Mouse (Mus musculus) CH12.LX (cell line): ENCODE measurements at regions not wholly inside any gene's neighbourhood (a gene's known extent, or its start where the extent isn't known, plus 50 kb on each side); places are given as distances from the start of the nearest gene placed in this dataset.

Experiments
- DNase-seq: peaks from one replicate; pipeline ENCODE4 v3.0.0-alpha.2; 2013; ENCODE audit errors: extremely low read depth
- H3K27ac ChIP-seq: 2 replicates; pipeline ENCODE4 v1.5.1; 2012; ENCODE audit warnings: low read depth, mild to moderate bottlenecking, control low read depth, moderate library complexity; ENCODE audit not compliant: insufficient read depth
- H3K27me3 ChIP-seq: replicated peaks from 2 replicates; pipeline ENCODE3; 2012; ENCODE audit warnings: inconsistent platforms
- H3K36me3 ChIP-seq, 2 experiments: replicated peaks in 1 of 2; 2 replicates each; pipeline versions ENCODE3 to v1.6.1; 2012; ENCODE audit warnings: inconsistent platforms in 1 of 2, low read length in 1 of 2, mild to moderate bottlenecking in 1 of 2, mixed read lengths in 1 of 2, moderate library complexity in 1 of 2; ENCODE audit not compliant: control insufficient read depth in 1 of 2, insufficient read depth in 1 of 2
- H3K4me1 ChIP-seq, 2 experiments: 2 replicates each; pipeline ENCODE4 v1.6.1; 2012; ENCODE audit warnings: inconsistent platforms in 1 of 2, moderate library complexity in 1 of 2; ENCODE audit not compliant: insufficient read depth in 2 of 2, control insufficient read depth in 1 of 2
- H3K4me2 ChIP-seq: 2 replicates; pipeline ENCODE4 v1.6.1; 2012; ENCODE audit warnings: low read depth, mild to moderate bottlenecking, control low read depth; ENCODE audit not compliant: poor library complexity, insufficient read depth, severe bottlenecking
- H3K4me3 ChIP-seq, 3 experiments: fragments of 150-350 bp in 1 of 3; sonication (generic) in 1 of 3; replicated peaks in 1 of 3; 2 replicates each; pipeline versions ENCODE3 to v1.5.1; 2011 to 2012; ENCODE audit warnings: low read depth in 2 of 3, low read length in 2 of 3, mild to moderate bottlenecking in 2 of 3, moderate library complexity in 2 of 3, control low read depth in 1 of 3, improper control_type of control experiment in 1 of 3, inconsistent platforms in 1 of 3, mixed read lengths in 1 of 3; ENCODE audit not compliant: poor library complexity in 1 of 3
- H3K79me2 ChIP-seq: replicated peaks from 2 replicates; pipeline ENCODE4 v1.6.1; 2012; ENCODE audit warnings: mild to moderate bottlenecking, moderate library complexity; ENCODE audit not compliant: control insufficient read depth, poor library complexity, insufficient read depth, severe bottlenecking; ENCODE audit errors: extremely low read depth
- H3K9ac ChIP-seq: 2 replicates; pipeline ENCODE4 v1.6.1; 2012; ENCODE audit warnings: low read depth, mild to moderate bottlenecking, control low read depth, moderate library complexity; ENCODE audit not compliant: insufficient read depth
- H3K9me3 ChIP-seq: replicated peaks from 2 replicates; pipeline ENCODE3; 2012; ENCODE audit warnings: low read length, inconsistent platforms, mixed read lengths
- CHD1 ChIP-seq: IDR thresholded peaks from 2 replicates; pipeline ENCODE4 v1.6.1; 2012; ENCODE audit warnings: low read depth, low read length, improper control_type of control experiment, inconsistent platforms
- CHD2 ChIP-seq: IDR thresholded peaks from 2 replicates; pipeline ENCODE4 v1.6.1; 2011; ENCODE audit warnings: low read length, improper control_type of control experiment
- CTCF ChIP-seq, 2 experiments: IDR thresholded peaks in 1 of 2; conservative IDR thresholded peaks in 1 of 2; 2 replicates each; pipeline ENCODE4 v1.5.1; 2011 to 2012; ENCODE audit warnings: low read depth in 2 of 2, low read length in 2 of 2, improper control_type of control experiment in 1 of 2, inconsistent platforms in 1 of 2, mild to moderate bottlenecking in 1 of 2, moderate library complexity in 1 of 2
- EP300 ChIP-seq: IDR thresholded peaks from 2 replicates; pipeline ENCODE4 v1.6.1; 2011; ENCODE audit warnings: low read length, improper control_type of control experiment
- GABPA ChIP-seq: IDR thresholded peaks from 2 replicates; pipeline ENCODE4 v1.6.1; 2012; ENCODE audit warnings: low read depth, low read length, improper control_type of control experiment, inconsistent platforms; ENCODE audit not compliant: insufficient replicate concordance
- JUND ChIP-seq: conservative IDR thresholded peaks from 2 replicates; pipeline ENCODE4 v1.6.1; 2011; ENCODE audit warnings: low read depth, low read length, improper control_type of control experiment
- KAT2A ChIP-seq: IDR thresholded peaks from 2 replicates; pipeline ENCODE4 v1.6.1; 2012; ENCODE audit warnings: low read length, improper control_type of control experiment, inconsistent platforms; ENCODE audit not compliant: insufficient replicate concordance
- MAFK ChIP-seq: IDR thresholded peaks from 2 replicates; pipeline ENCODE4 v1.6.1; 2011; ENCODE audit warnings: low read length, improper control_type of control experiment; ENCODE audit not compliant: insufficient replicate concordance
- MAX ChIP-seq: IDR thresholded peaks from 2 replicates; pipeline ENCODE4 v1.6.1; 2011; ENCODE audit warnings: low read length, improper control_type of control experiment
- MYC ChIP-seq: IDR thresholded peaks from 2 replicates; pipeline ENCODE4 v1.6.1; 2011; ENCODE audit warnings: low read depth, mild to moderate bottlenecking, improper control_type of control experiment, low read length
- PAX5 ChIP-seq: IDR thresholded peaks from 2 replicates; pipeline ENCODE4 v1.6.1; 2012; ENCODE audit warnings: low read length, inconsistent platforms, mixed read lengths
- RAD21 ChIP-seq: IDR thresholded peaks from 2 replicates; pipeline ENCODE4 v1.6.1; 2011; ENCODE audit warnings: low read depth, mild to moderate bottlenecking, low read length, improper control_type of control experiment, moderate library complexity
- RCOR1 ChIP-seq: conservative IDR thresholded peaks from 2 replicates; pipeline ENCODE4 v1.6.1; 2012; ENCODE audit warnings: low read depth, mild to moderate bottlenecking, inconsistent platforms, low read length, improper control_type of control experiment
- SIN3A ChIP-seq: IDR thresholded peaks from 2 replicates; pipeline ENCODE4 v1.6.1; 2012; ENCODE audit warnings: low read length, improper control_type of control experiment, inconsistent platforms
- TBP ChIP-seq: conservative IDR thresholded peaks from 2 replicates; pipeline ENCODE4 v1.6.1; 2011; ENCODE audit warnings: low read depth, low read length, improper control_type of control experiment
- USF1 ChIP-seq: IDR thresholded peaks from 2 replicates; pipeline ENCODE4 v1.6.1; 2014; ENCODE audit warnings: low read depth, mild to moderate bottlenecking, inconsistent platforms, low read length, improper control_type of control experiment
- ZC3H11A ChIP-seq: IDR thresholded peaks from 2 replicates; pipeline ENCODE4 v1.6.1; 2012; ENCODE audit warnings: low read depth, mild to moderate bottlenecking, inconsistent platforms, low read length, improper control_type of control experiment
- ZNF384 ChIP-seq: IDR thresholded peaks from 2 replicates; pipeline ENCODE4 v1.6.1; 2012; ENCODE audit warnings: low read depth, low read length, improper control_type of control experiment, inconsistent platforms
- dilution Hi-C: fragments of 300-500 bp; cut with MboI; formaldehyde crosslinking; loops from 2 replicates; pipeline ENCODE4 v1.14.3; 2020; ENCODE audit warnings: low sequenced_read_pairs; ENCODE audit not compliant: extremely low pct_unique_long_range_greater_than_20kb, extremely low pct_ligation_motif_present
- in situ Hi-C: fragments of 300-500 bp; cut with MboI; formaldehyde crosslinking; loops from 3 replicates; pipeline ENCODE4 v1.14.3; 2019; ENCODE audit warnings: low sequenced_read_pairs, low pct_ligation_motif_present, low pct_unique_long_range_greater_than_20kb, mixed read lengths

DNA sequence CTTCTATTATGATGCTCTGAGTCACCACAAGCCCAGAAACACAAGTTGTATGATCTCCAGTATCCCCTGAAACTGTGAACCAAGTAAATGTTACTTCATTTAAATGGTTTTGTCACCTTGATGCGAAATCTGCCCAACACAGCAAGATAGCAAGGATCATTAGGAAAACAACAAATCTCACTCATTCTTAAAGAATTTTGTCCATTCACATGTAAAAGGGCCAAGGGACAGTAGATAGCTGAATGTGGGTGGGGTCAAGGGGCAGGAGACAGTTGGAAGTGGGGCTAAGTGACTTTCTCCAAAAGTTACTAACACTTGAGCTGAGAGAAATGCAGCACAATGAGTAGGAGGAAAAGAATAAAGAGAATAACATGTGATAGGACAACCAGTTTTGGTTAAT lies 148.2 kb upstream of the Lcorl start:
- Histone ChIP-seq H3K4me2 (no peak overlapping the region), H3K9ac (no peak overlapping the region), H3K4me1 (no peaks in the 10 kb centered on the region), H3K36me3 (no peaks in the 10 kb centered on the region), H3K27ac (no peak overlapping the region), H3K27me3 (no peaks in the 10 kb centered on the region), H3K4me3 (no peak overlapping the region), H3K79me2 (no peaks in the 10 kb centered on the region), H3K9me3 (no peaks in the 10 kb centered on the region)
- TF ChIP-seq MAX (no peak), ZNF384 (no peak), MAFK (no peak), CTCF (conservative IDR thresholded peaks at IDR 0.05 in 1 of 2, IDR thresholded peaks at IDR 0.05 in 1 of 2; ENCODE audit: low read depth in 2 of 2, low read length in 2 of 2) (no peak), RAD21 (no peak), CHD1 (no peak), RCOR1 (no peak), EP300 (no peak), JUND (no peak), GABPA (no peak), SIN3A (no peak), ZC3H11A (no peak), CHD2 (no peak), MYC (no peak), PAX5 (no peak), USF1 (no peak)
- dilution Hi-C loops (no loop called here), in situ Hi-C loops (no loop called here)
- DNase-seq = no peak

DNA sequence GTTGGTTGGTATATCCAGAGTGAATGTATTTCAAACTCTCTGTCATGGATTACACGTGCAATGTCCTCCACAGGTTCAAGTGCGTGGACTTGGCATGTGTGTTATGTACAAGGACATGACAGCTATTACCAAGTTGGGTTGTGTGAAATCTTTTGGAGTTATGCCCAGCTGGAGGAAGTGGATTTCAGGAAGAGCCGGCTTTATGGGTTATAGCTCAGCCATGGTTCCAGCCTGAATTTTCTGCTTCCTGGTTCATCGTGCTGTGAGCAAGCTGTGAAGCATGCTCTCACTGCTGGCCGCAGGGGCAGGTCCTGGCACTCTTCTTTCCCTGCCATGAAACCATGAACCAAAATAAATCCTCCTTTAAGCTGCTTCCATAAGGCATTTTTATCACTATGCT lies 144.6 kb upstream of the Lcorl start:
- dilution Hi-C loops (no loop called here), in situ Hi-C loops (no loop called here)

More for the DNA sequence above, 144.6 kb upstream of the Lcorl start:
- no peak overlapping the region for H3K4me2 ChIP-seq
- no peak for DNase-seq
- no peak overlapping the region for H3K27ac ChIP-seq
- H3K36me3 ChIP-seq = no peaks in the 10 kb centered on the region
- no peaks in the 10 kb centered on the region for H3K79me2 ChIP-seq
- TF ChIP-seq TBP (no peak), KAT2A (no peak), RAD21 (no peak), EP300 (no peak), PAX5 (no peak), CHD1 (no peak)
- H3K9me3 ChIP-seq = no peaks in the 10 kb centered on the region
- H3K9ac ChIP-seq = no peak overlapping the region
- no peaks in the 10 kb centered on the region for H3K27me3 ChIP-seq
- H3K4me1 ChIP-seq = no peaks in the 10 kb centered on the region
- no peak overlapping the region for H3K4me3 ChIP-seq
